Mouse (Mus musculus): Measurements from ENCODE around the gene Armcx4.
A peak's percentile ranks its signal among the peaks of the same experiment; 100 is the strongest.
"Not testable (repeated sequence)": the region's sequence is repeated elsewhere in the genome, so short reads cannot be mapped to it uniquely, and the experiment has no call there.

The Armcx4 gene

DNA sequence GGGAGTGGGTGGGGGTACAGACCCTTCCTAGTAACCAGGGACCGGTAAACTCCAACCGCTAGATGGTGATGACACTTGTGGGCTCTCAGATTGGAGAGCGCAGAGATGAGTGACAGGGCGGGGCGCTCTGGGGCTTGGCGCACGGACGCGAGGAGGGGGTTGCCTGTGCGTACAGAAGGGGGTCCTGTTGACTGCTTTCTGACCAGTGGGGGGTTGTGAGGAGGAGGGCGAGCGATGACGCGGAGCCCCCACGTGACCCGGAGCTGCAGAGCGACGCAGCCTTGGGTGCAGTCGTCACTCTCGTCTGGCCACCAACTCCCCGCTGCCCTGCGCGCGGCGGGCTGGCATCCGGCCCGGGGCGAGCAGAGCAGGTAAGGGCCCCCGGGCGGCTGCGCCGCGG lies at the start of gene Armcx4:
Gene Armcx4 (plus strand): TSS at position 253 of the 400 bp plus-strand sequence.
- peak; percentile 5 to 8 for DNase-seq (ENCODE audit: low read depth in 2 of 2, low spot score in 2 of 2)

DNA sequence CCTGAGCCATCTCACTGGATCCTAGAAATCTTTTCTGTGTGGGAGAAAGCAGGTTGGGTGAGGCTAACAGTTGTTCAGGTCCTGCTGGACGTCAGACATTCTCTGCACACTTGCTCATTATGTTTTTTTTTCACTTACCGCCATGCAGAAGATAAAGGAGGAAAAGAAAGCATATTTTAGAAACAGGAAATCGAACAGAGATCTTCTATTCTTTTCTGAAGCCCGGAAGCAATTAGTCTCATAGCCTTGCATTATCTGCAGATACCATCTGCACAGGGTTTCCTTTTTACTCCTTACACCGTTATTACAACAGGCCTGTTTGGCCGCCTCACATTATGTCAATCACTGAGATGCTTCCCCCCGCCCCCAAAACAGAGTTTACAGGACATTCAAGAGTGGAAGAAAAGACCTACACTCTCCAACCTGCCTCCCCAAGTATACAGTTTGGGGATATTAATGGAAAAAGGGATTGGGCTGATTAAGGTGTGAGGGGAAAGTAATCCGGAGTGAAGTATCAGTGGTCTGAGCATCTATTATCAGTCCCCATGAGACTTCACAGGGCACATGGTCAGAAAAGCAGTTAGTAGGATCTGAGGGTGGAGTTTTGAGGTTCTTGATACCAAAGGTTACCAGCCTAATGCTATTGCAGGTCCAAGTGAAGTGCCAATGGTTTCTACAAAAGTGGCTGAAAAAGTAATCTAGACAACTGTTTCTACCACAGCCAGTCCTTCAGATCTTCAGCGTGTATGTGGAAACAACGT lies 45.1 kb upstream of the Armcx4 start:
- no peak for DNase-seq (ENCODE audit: low read depth in 2 of 2, low spot score in 2 of 2)

- DNase-seq (ENCODE audit: low read depth in 2 of 2, low spot score in 2 of 2) = no peak
Measured at GRCm38 (mm10) chrX:134646338-134646737, 40.0 kb upstream of the Armcx4 start.

GRCm38 (mm10) chrX:134647421-134647820 lies 38.9 kb upstream of the Armcx4 start:
- DNase-seq (ENCODE audit: low read depth in 2 of 2, low spot score in 2 of 2) = no peak

DNA sequence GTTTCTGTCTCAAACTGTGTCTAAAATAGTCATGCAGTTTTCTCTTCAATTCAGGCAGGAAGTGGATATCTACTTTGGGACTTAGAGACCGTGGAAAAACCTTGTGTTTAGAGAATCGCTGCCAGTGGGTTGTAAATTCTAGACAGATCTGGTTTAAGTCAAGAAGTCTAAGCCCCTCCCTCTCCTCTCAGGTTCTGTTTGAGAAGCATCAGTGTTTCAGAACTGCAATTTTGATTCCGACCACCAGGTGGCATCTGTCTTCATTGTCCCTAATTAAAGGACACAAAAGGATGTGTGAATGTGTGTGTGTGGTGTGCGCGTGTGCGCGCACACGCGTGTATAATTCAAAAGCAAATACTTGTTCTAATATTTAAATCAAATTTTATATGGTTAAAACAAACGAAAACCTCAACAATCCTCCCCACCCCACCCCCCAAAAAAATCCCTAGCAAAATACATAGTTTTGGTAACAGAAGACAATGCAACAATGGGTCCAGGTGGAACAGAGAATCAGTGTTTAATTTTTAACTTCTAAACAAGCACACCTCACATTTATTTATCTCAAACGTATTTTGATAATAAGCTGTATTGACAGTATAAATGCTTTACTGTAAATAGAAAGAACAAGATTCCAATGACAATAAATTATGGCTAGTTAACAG lies 38.2 kb upstream of the Armcx4 start:
- peak; percentile 58 to 68 for DNase-seq (ENCODE audit: low read depth in 2 of 2, low spot score in 2 of 2)

GRCm38 (mm10) chrX:134652061-134652460 lies 34.3 kb upstream of the Armcx4 start:
- no peak for DNase-seq (ENCODE audit: low read depth in 2 of 2, low spot score in 2 of 2)

DNA sequence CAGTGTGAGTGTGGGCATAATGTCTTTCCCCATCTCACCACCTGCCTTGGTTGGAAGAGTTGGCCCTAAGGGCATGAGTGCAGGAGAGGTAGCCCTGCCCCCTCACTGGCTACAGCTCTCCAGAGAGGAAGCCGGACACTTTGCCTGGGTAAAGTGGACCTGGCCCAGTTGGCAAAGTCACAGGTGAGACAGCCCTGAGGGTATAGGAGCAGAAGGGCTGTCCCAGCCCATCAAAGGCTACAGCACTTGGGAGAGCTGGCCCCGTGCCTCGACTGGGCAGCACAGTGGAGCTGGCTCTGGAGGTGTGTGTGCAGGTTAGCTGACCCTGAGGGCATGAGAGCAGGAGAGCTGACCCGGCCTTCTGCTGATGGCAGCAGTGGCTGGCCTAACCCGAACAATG lies 24.7 kb upstream of the Armcx4 start:
- no peak for DNase-seq (ENCODE audit: low read depth in 2 of 2, low spot score in 2 of 2)

- DNase-seq (ENCODE audit: low read depth in 2 of 2, low spot score in 2 of 2) = no peak
Measured at GRCm38 (mm10) chrX:134675022-134675421, 11.3 kb upstream of the Armcx4 start.

DNA sequence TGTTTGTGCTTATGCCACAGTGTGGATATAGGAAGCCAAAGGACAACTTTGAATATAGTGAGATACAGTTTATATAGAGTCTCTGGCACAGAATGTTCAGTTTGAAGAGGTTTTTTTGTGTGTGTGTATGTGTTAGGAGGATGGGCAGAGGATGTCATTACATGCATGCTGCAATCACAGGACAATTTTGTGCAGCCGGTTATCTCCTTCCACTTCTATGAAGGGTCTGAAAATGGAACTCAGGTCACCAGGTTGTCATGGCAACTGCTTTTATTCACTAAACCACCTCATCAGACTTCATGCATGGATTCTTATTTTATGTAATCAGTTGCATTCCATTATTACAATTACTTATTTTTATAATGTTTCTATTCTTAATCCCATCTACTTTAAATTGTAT lies 10.4 kb upstream of the Armcx4 start:
- DNase-seq (ENCODE audit: low read depth in 2 of 2, low spot score in 2 of 2) = no peak

DNA sequence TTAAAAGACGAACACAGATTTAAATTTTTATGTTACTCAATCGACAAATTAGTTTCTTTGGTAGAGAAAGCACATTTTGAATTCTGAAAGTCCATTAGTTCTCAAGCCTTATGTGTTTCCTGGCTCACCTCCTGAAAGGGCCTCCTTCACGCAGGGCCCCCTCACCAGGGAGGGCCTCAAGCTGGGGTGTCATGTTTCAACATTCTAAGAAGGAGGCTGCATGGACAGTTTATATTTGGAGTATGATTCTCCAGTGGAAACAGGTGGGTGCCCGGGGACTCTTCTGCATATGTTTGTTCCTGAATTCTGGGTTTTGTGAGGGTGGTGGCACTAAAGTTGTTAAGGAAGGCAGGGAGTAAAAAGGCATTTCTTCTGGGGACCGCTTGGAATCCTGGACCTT lies 1.4 kb upstream of the Armcx4 start:
- no peak for DNase-seq (ENCODE audit: low read depth in 2 of 2, low spot score in 2 of 2)

GRCm38 (mm10) chrX:134686739-134687171 lies 436 bp downstream of the Armcx4 start:
- DNase-seq (ENCODE audit: low read depth in 2 of 2, low spot score in 2 of 2) = peak in 1 of 2 experiments; percentile 4

DNA sequence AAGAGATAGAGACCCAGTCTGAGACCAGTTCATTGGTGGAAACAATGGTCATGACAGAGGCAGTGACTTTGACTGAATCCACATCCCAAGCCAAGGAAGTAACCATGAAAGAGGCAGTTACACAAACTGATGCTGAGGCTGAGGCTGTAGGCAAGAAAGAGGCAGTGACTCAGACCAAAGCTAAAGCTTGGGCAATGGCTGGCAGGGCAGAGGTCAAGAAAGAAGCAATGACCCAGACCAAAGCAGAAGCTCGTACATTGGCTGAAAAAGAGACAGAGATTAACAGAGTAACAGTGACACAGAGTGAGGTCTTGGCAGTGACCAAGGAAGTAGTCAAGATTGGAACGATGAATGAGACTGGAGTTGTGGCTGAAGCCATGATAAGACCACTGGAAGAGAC lies 3.4 kb downstream of the Armcx4 start:
- DNase-seq (ENCODE audit: low read depth in 2 of 2, low spot score in 2 of 2) = no peak

GRCm38 (mm10) chrX:134690871-134691539 lies 4.7 kb downstream of the Armcx4 start:
- no peak for DNase-seq (ENCODE audit: low read depth in 2 of 2, low spot score in 2 of 2)

- DNase-seq (ENCODE audit: low read depth in 2 of 2, low spot score in 2 of 2) = no peak
Measured at GRCm38 (mm10) chrX:134691540-134691935, 5.2 kb downstream of the Armcx4 start.

DNA sequence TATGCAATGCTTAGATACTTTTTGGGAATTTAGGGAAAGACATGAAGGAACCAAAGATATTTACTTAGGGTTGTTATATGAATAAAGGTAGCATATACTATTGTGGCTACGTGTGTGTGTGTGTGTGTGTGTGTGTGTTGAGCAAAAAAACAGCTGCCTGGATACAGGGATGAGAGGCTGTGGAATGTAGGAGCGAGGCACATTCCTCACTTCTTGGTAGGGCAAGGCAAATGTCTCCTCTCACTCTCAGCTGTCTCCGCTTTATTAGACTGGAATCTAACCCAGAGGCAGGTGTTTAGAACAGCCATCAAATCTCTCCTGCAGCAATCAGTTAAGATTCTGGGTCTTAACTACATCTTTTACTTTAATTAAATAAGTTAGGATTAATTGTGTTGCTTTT lies 30.5 kb downstream of the Armcx4 start:
- DNase-seq (ENCODE audit: low read depth in 2 of 2, low spot score in 2 of 2) = no peak

DNA sequence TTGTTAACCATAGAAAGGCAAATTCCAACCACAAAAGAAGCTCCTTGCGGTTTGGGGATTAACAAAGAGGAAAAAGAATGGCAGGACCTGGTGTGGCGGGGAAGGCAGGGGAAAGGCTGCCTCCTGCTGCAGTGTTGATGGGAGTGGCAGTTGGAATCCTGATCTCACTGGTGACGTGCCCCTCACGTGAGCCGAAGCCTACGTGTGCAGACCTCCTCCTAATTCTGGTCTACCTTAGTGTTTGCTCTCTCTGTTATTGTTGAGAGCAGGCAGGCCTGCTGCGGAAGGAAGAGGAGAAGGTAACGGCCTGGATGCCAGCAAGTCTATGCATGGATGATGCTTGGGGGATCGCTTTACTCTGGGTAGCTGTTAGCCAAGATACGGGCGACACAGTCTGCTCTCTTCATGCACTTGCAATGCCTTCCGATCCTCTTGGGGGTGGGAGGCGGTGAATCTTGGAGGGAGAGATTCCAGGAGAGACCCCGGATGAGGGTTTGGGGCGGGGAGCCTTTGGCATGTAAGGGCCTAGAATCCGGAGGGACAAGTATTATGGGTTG lies 31.5 kb downstream of the Armcx4 start, which contains the start of gene Armcx1:
Gene Armcx1 (plus strand): TSS at position 212 of the 557 bp plus-strand sequence.
- DNase-seq (ENCODE audit: low read depth in 2 of 2, low spot score in 2 of 2) = peak; percentile 3 to 36

DNA sequence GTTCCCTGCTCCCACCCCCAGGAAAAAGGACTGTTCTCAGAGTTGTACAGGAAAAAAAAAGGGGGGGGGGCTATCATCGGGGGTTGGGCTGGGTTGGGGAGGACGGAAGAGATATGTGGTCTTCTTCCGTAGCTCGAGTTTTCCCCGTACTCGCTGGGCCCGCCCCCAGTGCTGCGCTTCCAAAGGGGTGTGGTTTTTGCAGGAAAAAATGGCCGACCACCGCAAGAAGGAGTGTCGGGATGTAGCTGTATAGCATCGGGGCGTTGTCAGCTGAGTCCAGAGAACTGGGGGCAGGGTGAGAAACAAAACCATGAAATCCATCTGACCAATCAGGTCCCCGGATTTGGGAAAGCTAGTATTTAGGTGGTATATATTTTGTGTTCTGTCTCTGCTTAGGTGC lies 32.2 kb downstream of the Armcx4 start:
- DNase-seq (ENCODE audit: low read depth in 2 of 2, low spot score in 2 of 2) = peak in 1 of 2 experiments; percentile 5

DNA sequence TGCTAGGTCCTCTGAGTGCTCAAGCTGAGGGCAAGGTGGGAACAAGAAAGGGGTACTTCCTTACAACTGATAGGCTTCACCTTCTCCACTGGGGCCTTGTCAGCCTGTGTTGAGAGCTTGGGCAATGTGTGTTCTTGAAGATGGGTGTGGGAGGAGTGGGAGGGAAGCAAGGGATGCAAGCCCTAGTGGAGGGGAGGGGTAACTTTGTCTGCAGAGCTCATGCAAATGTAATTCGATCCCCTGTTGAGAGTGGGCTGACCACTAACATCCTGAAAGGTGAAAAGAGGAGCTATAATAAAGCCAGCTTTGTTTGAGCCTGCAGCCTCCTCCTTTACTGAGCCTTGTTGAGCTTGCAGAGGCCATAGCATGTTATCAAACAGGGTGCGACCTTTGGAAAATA lies 37.4 kb downstream of the Armcx4 start:
- DNase-seq (ENCODE audit: low read depth in 2 of 2, low spot score in 2 of 2) = not testable (repeated sequence)

DNA sequence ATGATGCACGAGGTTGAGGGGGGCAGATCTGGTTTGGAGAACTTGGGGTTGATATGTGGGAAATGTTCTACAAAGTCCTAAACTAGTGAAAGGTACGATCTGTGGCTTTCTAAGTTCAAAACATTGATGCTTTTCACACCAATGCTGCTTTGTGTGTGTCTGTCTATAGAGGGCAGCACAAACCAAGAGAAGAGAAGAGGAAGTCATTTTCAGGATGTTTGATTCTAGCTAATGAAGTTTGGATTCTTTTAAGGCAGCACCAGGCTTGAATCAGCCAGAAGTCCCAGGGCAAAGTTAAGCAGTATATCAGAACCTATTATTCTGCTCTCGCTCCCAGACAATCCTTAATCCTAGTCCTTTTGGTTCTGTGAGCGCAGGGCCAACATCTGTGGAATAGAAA lies 43.5 kb downstream of the Armcx4 start:
- DNase-seq (ENCODE audit: low read depth in 2 of 2, low spot score in 2 of 2) = peak in 1 of 2 experiments; percentile 12

- DNase-seq (ENCODE audit: low read depth in 2 of 2, low spot score in 2 of 2) = no peak
Measured at GRCm38 (mm10) chrX:134737796-134738195, 51.5 kb downstream of the Armcx4 start.

DNA sequence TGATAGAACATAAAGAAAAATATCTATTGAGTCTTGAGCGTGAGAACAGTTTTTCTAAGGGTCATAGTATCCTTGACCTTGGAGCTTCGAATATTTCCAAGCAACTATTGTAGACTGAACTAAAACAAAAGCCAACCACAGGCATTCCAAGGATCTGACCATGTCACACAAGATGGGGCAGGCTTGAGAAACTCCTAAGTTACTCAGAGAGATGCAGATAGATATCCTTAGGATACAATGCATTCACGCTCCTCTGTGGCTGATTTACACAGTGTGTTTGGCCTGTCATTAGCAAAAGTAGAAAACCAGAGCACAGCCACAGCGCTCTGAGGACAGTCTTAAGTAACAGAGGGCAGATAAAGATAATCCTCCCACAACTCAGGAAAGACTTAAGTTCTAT lies 52.8 kb downstream of the Armcx4 start:
- no peak for DNase-seq (ENCODE audit: low read depth in 2 of 2, low spot score in 2 of 2)

DNA sequence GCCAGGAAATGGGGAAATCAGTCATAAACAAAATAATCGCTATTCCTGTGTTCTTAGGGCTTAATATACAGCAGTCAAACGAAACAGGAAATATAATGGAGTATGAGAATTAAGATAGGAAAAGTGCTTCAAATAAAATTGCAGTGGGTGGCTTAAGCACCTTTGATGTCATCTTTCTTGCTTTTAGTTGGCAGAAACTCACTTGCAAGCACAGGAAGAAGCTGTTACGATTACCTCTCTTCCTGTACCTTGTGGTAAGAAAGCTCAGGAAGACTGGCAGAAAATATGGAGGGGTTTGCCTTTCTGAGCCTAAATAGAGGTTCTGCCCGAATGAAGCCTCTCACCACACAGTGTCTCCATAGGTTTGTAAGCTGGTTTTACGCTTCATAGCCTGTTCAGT lies 55.5 kb downstream of the Armcx4 start:
- DNase-seq (ENCODE audit: low read depth in 2 of 2, low spot score in 2 of 2) = no peak

All from CD8-positive naive resting alpha-beta T cell, adult 2 months (primary cell).